Mouse (Mus musculus): ENCODE measurements around the gene Nedd9.

DNA sequence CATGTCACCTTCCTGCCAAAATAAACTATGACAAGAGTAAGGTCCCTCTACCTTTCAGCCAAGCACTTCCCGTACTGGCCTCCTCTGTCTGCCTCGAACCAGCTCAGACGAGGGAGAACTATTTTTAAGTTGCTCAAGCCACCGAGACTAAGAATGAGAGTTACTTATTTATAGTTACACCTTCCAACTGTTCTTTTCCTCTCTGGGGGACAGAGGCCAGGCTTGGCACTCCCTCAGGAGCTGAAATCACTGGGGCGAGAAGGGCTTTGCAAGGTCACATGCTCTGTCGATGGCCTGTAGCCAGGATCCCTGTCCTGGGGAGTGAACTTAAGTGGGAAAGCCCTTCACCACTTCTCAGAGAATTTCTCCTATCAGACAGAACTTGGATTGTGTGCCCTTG lies 150.9 kb downstream of the Nedd9 start:
- no peak for TF ChIP-seq GATA1 (IDR thresholded peaks at IDR 0.05; ENCODE audit: low read length)
- no peak for TF ChIP-seq TAL1 (IDR thresholded peaks at IDR 0.05; ENCODE audit: low read length)
